Mouse (Mus musculus): ENCODE data around the gene Kcnn1.

Gene Kcnn1

GRCm38 (mm10) chr8:70792700-70793099, 70.4 kb downstream of the Kcnn1 start:
- DNase-seq (ENCODE audit: low spot score in 2 of 2): peak; percentile 71 to 78

Measured in urinary bladder, postnatal 36 days (tissue).